Mouse (Mus musculus): ENCODE data around the gene Srsf12. TPM values are rescaled to one million over a fixed set of nuclear protein-coding genes. Genes with fewer than 3 reads are reported as not detected.

Gene Srsf12
- polyA plus RNA-seq, 1 experiment from 2014 or later, result 3.6 TPM

GRCm38 (mm10) chr4:33242536-33242935 is 33.7 kb downstream of the Srsf12 start:
- DNase-seq, result no peak
- no peaks in the 10 kb centered on the region for H3K4me1 ChIP-seq (ENCODE audit: insufficient read depth)
- H3K4me2 ChIP-seq, result no peak overlapping the region
- no peak for TF ChIP-seq CTCF (IDR thresholded peaks at IDR 0.05; ENCODE audit: low read depth)
- H3K36me3 ChIP-seq (ENCODE audit: insufficient read depth), result peaks cover 38% of the 10 kb centered on the region
- no peak overlapping the region for H3K27ac ChIP-seq (ENCODE audit: low read depth)
- no peak overlapping the region for H3K9ac ChIP-seq
- no peak for ATAC-seq (ENCODE audit: insufficient read depth)
- no peak overlapping the region for H3K4me3 ChIP-seq (ENCODE audit: low read depth, low read length)
- WGBS, result 55% methylated on average over 5 of the region's 5 CpGs
- no peaks in the 10 kb centered on the region for H3K27me3 ChIP-seq (ENCODE audit: insufficient read depth, low read length)
- H3K9me3 ChIP-seq (ENCODE audit: low read depth, low read length), result no peaks in the 10 kb centered on the region

GRCm38 (mm10) chr4:33243016-33243758 is 34.4 kb downstream of the Srsf12 start:
- TF ChIP-seq CTCF (IDR thresholded peaks at IDR 0.05; ENCODE audit: low read depth), result no peak
- H3K27ac ChIP-seq (ENCODE audit: low read depth), result no peak overlapping the region
- H3K9ac ChIP-seq, result no peak overlapping the region
- no peak overlapping the region for H3K4me3 ChIP-seq (ENCODE audit: low read depth, low read length)
- H3K27me3 ChIP-seq (ENCODE audit: insufficient read depth, low read length), result no peaks in the 10 kb centered on the region
- DNase-seq, result no peak
- H3K4me2 ChIP-seq, result no peak overlapping the region
- ATAC-seq (ENCODE audit: insufficient read depth), result no peak
- no peaks in the 10 kb centered on the region for H3K9me3 ChIP-seq (ENCODE audit: low read depth, low read length)
- 79% methylated on average over 12 of the region's 12 CpGs for WGBS
- no peaks in the 10 kb centered on the region for H3K4me1 ChIP-seq (ENCODE audit: insufficient read depth)
- H3K36me3 ChIP-seq (ENCODE audit: insufficient read depth), result peaks cover 38% of the 10 kb centered on the region

GRCm38 (mm10) chr4:33243921-33244320 is 35.1 kb downstream of the Srsf12 start:
- Histone ChIP-seq H3K4me3 (ENCODE audit: low read depth, low read length) (no peak overlapping the region), H3K27ac (ENCODE audit: low read depth) (no peak overlapping the region), H3K9ac (no peak overlapping the region), H3K4me2 (no peak overlapping the region), H3K36me3 (ENCODE audit: insufficient read depth) (peaks cover 38% of the 10 kb centered on the region), H3K9me3 (ENCODE audit: low read depth, low read length) (no peaks in the 10 kb centered on the region), H3K4me1 (ENCODE audit: insufficient read depth) (no peaks in the 10 kb centered on the region), H3K27me3 (ENCODE audit: insufficient read depth, low read length) (no peaks in the 10 kb centered on the region)
- DNase-seq (no peak), ATAC-seq (ENCODE audit: insufficient read depth) (no peak)
- no peak for TF ChIP-seq CTCF (IDR thresholded peaks at IDR 0.05; ENCODE audit: low read depth)
- WGBS, result 87% methylated on average over 4 of the region's 4 CpGs

DNA sequence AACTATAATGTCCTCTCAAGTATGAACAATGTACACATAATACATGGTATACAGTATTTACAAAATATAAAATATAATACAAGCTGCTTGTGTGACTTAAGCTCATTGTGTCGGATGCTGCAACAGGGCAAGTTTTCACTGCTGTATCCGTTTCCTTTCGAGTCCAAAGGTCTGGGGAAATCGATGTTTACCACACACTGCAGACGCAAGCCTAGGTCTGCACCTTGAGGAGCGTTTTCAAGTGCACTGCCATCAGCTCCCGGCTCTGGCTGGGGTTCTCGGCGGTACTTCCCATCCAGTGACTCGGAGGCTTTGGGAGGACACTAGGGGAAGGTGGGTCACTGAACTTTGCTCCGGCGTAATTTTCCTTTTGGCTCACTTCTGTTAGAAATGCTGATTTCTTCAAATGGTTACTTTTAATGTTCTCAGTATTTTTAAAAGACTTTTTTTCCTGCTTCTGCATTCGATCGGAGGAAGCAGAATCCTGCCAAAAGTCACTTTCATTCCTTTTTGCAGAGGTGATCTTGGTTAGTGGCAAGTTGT is 37.1 kb downstream of the Srsf12 start:
- no peak for TF ChIP-seq CTCF (IDR thresholded peaks at IDR 0.05; ENCODE audit: low read depth)
- ATAC-seq (ENCODE audit: insufficient read depth) (no peak), DNase-seq (no peak)
- H3K9ac ChIP-seq, result peak overlapping the region; percentile 10; the same call in 1 of the 2 replicates
- H3K36me3 ChIP-seq (ENCODE audit: insufficient read depth), result peaks cover 38% of the 10 kb centered on the region
- H3K4me2 ChIP-seq, result peak overlapping the region; percentile 83
- WGBS, result 72% methylated on average over 14 of the region's 14 CpGs
- peak overlapping the region; percentile 89 for H3K4me3 ChIP-seq (ENCODE audit: low read depth, low read length)
- H3K27ac ChIP-seq (ENCODE audit: low read depth), result no peak overlapping the region
- no peaks in the 10 kb centered on the region for H3K9me3 ChIP-seq (ENCODE audit: low read depth, low read length)
- no peaks in the 10 kb centered on the region for H3K4me1 ChIP-seq (ENCODE audit: insufficient read depth)
- H3K27me3 ChIP-seq (ENCODE audit: insufficient read depth, low read length), result no peaks in the 10 kb centered on the region

GRCm38 (mm10) chr4:33247479-33248053 is 38.8 kb downstream of the Srsf12 start:
- peak; percentile 90 for ATAC-seq (ENCODE audit: insufficient read depth)
- Histone ChIP-seq H3K9me3 (ENCODE audit: low read depth, low read length) (no peaks in the 10 kb centered on the region), H3K4me3 (ENCODE audit: low read depth, low read length) (peak overlapping the region; percentile 89), H3K27ac (ENCODE audit: low read depth) (peak overlapping the region; percentile 100), H3K36me3 (ENCODE audit: insufficient read depth) (peaks cover 37% of the 10 kb centered on the region), H3K9ac (peak overlapping the region; percentile 99), H3K4me2 (peak overlapping the region; percentile 83), H3K4me1 (ENCODE audit: insufficient read depth) (no peaks in the 10 kb centered on the region), H3K27me3 (ENCODE audit: insufficient read depth, low read length) (no peaks in the 10 kb centered on the region)
- WGBS, result under 1% methylated on average over 59 of the region's 60 CpGs
- TF ChIP-seq CTCF (IDR thresholded peaks at IDR 0.05; ENCODE audit: low read depth), result no peak
- peak; percentile 100 for DNase-seq

DNA sequence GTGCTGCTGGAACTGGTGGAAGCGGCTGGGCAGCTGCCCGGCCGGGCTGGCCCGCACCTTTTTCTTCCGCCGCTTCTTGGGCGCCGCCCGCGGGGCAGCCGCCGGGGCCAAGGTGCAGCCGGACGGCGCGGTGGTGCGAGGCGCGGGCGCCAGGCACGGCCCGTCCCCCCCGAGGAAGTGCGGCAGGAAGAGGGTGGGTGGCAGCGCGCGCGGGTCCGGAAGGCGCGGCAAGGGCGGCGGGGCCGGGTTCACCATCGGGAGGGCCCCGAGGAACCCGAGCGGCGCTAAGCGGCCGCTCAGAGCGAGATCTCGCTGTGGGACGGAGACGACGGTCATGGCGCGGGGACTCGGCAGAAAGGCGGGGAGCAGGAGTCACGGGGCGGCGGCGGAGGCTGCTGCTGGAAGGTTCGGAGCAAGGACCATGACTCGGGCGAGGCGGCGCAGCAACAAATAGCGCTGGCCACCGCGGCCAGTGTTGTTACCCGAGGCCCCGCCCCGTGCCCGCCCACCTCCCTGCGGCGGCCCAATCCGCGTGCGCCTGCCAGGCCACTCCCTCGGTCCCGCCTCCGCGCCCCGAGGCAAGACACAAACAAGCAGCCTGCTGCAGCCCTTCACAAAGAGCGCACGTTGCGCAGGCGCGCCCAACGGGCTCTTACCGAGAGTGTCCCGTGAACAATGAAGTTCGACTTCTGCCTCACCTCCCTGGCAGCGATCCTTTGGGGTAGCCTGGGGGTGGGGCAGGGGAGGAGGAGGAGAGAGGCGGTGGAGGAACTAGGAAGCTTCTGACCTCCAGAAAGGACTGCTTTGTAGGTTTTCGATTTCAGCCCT is 39.5 kb downstream of the Srsf12 start:
- TF ChIP-seq CTCF (IDR thresholded peaks at IDR 0.05; ENCODE audit: low read depth), result no peak
- DNase-seq (peak; percentile 99), ATAC-seq (ENCODE audit: insufficient read depth) (peak; percentile 92)
- WGBS, result under 1% methylated on average over 88 of the region's 88 CpGs
- no peaks in the 10 kb centered on the region for H3K4me1 ChIP-seq (ENCODE audit: insufficient read depth)
- H3K4me3 ChIP-seq (ENCODE audit: low read depth, low read length), result peak overlapping the region; percentile 89
- no peaks in the 10 kb centered on the region for H3K9me3 ChIP-seq (ENCODE audit: low read depth, low read length)
- H3K9ac ChIP-seq, result peak overlapping the region; percentile 99
- H3K36me3 ChIP-seq (ENCODE audit: insufficient read depth), result peaks cover 30% of the 10 kb centered on the region
- H3K27me3 ChIP-seq (ENCODE audit: insufficient read depth, low read length), result no peaks in the 10 kb centered on the region
- peak overlapping the region; percentile 83 for H3K4me2 ChIP-seq
- H3K27ac ChIP-seq (ENCODE audit: low read depth), result peak overlapping the region; percentile 100
